Mouse (Mus musculus): ENCODE measurements at regions not wholly inside any gene's neighbourhood (a gene's known extent, or its start where the extent isn't known, plus 50 kb on each side); places are given as distances from the start of the nearest gene placed in this dataset.

- 93% methylated on average over 7 of the region's 7 CpGs for WGBS
Observed at GRCm38 (mm10) chr9:22937686-22938391, 285.0 kb upstream of the Bmper start.

GRCm38 (mm10) chr9:22944992-22945391, 277.9 kb upstream of the Bmper start:
- 87% methylated on average over 6 of the region's 6 CpGs for WGBS
- no peak for DNase-seq (ENCODE audit: low read depth, low spot score)

More at GRCm38 (mm10) chr9:22937686-22938391, 285.0 kb upstream of the Bmper start:
- no peak for DNase-seq (ENCODE audit: low read depth, low spot score)

GRCm38 (mm10) chr9:22945426-22945955, 277.4 kb upstream of the Bmper start:
- 81% methylated on average over 8 of the region's 8 CpGs for WGBS
- no peak for DNase-seq (ENCODE audit: low read depth, low spot score)

- 85% methylated on average over 16 of the region's 16 CpGs for WGBS
- no peak for DNase-seq (ENCODE audit: low read depth, low spot score)
Observed at GRCm38 (mm10) chr9:22952571-22953442, 270.1 kb upstream of the Bmper start.

- 71% methylated on average over 7 of the region's 7 CpGs for WGBS
- DNase-seq (ENCODE audit: low read depth, low spot score) = no peak
Observed at GRCm38 (mm10) chr9:22962269-22962815, 260.5 kb upstream of the Bmper start.

GRCm38 (mm10) chr9:22971312-22971711, 251.6 kb upstream of the Bmper start:
- WGBS = 73% methylated on average over 4 of the region's 4 CpGs
- no peak for DNase-seq (ENCODE audit: low read depth, low spot score)

- 67% methylated on average over 9 of the region's 9 CpGs for WGBS
- no peak for DNase-seq (ENCODE audit: low read depth, low spot score)
Observed at GRCm38 (mm10) chr9:22976748-22977147, 246.1 kb upstream of the Bmper start.

- 76% methylated on average over 5 of the region's 5 CpGs for WGBS
- DNase-seq (ENCODE audit: low read depth, low spot score) = no peak
Observed at GRCm38 (mm10) chr9:22979627-22980026, 243.2 kb upstream of the Bmper start.

GRCm38 (mm10) chr9:22989508-22989907, 233.4 kb upstream of the Bmper start:
- WGBS = 76% methylated on average over 6 of the region's 6 CpGs
- DNase-seq (ENCODE audit: low read depth, low spot score) = no peak

- whole genome bisulfite sequencing = 86% methylated on average over 5 of the region's 5 CpGs
- no peak for DNase-seq (ENCODE audit: low read depth, low spot score)
Observed at GRCm38 (mm10) chr9:22993531-22993930, 229.3 kb upstream of the Bmper start.

- 77% methylated on average over 9 of the region's 9 CpGs for WGBS
- DNase-seq (ENCODE audit: low read depth, low spot score) = no peak
Observed at GRCm38 (mm10) chr9:22995564-22995963, 227.3 kb upstream of the Bmper start.

GRCm38 (mm10) chr9:22998306-22998705, 224.6 kb upstream of the Bmper start:
- DNase-seq (ENCODE audit: low read depth, low spot score) = no peak
- WGBS = 64% methylated on average over 6 of the region's 6 CpGs

GRCm38 (mm10) chr9:22999181-22999580, 223.7 kb upstream of the Bmper start:
- no peak for DNase-seq (ENCODE audit: low read depth, low spot score)
- 82% methylated on average over 4 of the region's 4 CpGs for WGBS

GRCm38 (mm10) chr9:23000200-23000599, 222.7 kb upstream of the Bmper start:
- WGBS = 92% methylated on average over 3 of the region's 3 CpGs

GRCm38 (mm10) chr9:23003195-23004061, 219.4 kb upstream of the Bmper start:
- 39% methylated on average over 14 of the region's 14 CpGs for WGBS
- no peak for DNase-seq (ENCODE audit: low read depth, low spot score)

More at GRCm38 (mm10) chr9:23000200-23000599, 222.7 kb upstream of the Bmper start:
- DNase-seq (ENCODE audit: low read depth, low spot score) = no peak

- no peak for DNase-seq (ENCODE audit: low read depth, low spot score)
- WGBS = 23% methylated on average over 7 of the region's 7 CpGs
Observed at GRCm38 (mm10) chr9:23005005-23005404, 217.9 kb upstream of the Bmper start.

- 32% methylated on average over 24 of the region's 24 CpGs for WGBS
- DNase-seq (ENCODE audit: low read depth, low spot score) = no peak
Observed at GRCm38 (mm10) chr9:23009462-23010183, 213.3 kb upstream of the Bmper start.

GRCm38 (mm10) chr9:23011316-23011959, 211.4 kb upstream of the Bmper start:
- WGBS = 68% methylated on average over 7 of the region's 7 CpGs
- no peak for DNase-seq (ENCODE audit: low read depth, low spot score)

All from large intestine, adult 2 months (tissue).